Mouse (Mus musculus): ENCODE results near the gene Ccnj.
A peak's percentile ranks its signal among the peaks of the same experiment; 100 is the strongest.

Gene Ccnj

DNA sequence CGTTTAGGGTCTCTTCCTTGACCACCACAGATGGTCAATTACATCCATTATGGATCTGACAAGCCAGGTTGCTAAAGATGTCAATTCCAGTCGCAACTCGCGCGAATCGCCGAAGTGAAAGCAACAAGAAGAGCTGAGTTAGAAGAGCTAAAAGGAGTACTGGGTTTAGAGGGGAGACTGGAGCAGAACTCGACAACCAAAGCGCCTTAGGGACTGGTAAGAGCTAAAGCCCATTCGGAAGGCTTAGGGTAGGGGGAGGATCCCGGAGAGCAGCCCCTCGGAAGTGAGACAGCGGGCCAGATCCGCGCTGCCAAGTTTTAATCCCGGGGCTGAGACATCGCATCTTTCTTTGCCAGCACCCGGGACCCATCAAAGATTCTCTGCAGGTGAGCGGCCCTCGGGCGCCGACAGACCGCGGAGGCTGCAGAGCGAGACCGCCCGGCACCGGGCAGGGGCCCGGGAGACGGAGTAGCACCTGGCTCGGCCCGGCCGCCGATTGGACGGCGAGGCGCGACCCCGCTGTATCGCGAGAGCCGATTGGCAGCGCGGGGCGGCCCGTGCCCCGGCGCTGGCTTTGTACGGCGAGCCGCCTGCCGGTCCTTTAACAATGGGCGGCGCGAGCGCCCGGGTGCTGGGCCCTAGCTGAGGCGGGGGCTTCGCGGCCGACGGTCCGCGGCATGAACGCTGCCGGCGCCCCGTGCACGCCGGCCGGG is at the start of gene Ccnj:
Gene Ccnj (plus strand): TSS at position 577 of the 713 bp plus-strand sequence.
- DNase-seq (ENCODE audit: low spot score in 2 of 2): peak; percentile 89 to 91

DNA sequence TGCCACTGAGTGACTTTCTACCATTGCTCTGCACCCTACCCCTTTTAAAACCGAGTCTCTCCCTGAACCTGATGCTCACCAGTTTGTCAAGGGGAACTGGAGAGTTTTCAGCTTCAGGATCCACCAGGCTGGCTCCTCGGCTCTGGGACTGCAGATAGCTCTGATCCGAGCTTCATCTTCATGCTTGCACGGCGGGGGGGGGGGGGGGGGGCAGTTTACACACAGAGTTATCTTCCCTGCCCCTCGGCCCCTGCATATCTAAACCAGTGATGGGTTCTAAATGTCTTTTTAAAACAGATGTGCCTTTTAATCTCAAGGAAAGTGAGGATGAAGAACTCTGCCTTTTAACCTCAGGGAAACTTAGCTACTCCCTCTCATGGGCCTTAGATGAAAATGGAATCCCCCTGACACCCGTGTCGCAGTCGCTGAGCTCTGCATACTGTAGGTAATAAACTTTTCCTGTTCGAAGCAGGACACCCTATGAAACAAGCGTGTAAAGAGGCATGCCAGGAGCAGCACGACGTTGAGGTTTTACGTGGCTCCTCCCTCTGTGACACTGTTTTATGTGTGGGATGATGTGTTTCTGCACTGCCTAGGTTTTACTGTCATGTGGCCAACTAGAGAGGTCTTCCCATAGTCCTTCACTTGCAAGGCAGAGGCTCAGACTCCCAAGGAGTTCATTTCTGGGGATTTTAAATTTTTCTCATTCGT is 42.9 kb upstream of the Ccnj start:
- no peak for DNase-seq (ENCODE audit: low spot score in 2 of 2)

DNA sequence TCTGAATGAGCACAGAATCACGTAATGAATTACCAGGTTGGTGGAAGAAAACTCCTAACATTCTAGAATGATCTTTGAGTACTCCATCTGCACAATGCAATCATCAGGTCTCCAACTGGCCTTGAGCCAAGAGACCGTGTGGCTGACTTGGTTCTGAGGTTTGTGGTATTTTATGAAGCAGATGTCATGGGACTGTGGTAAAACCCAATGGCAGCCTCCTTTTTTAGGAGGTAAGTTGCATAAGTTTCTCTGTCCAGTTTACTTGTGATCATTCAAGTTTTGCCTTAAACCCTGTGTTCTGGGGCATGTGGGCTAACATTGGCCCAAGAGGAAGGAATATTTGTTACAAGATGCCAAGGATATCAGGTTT is 42.4 kb upstream of the Ccnj start:
- DNase-seq (ENCODE audit: low spot score in 2 of 2): no peak

DNA sequence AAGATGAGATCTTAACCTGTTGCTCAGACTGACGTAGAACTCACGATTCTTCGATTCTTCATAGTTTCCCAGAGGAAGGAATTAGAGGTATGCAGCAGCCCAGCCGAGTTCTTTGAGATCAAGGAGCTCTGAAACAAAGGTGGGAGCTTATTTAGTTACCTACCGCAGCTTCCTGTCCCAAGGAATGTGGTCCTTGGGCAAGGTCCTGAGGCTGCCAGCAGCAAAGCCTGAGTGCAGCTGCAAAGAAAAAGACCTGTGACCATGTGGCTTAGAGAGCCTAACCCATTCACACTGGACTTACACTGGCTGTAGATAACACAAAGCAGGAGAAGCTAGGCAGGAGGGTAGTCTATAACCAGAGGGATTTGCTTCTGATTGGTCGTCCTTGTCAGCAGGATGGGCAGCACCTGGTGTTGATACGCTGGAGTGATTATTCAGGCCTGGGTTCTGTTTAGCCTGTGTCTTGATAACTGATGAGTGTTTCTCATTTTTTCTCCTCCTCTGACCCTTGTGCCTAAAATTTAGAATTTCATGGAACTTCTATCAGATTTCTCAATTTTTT is 25.8 kb upstream of the Ccnj start:
- no peak for DNase-seq (ENCODE audit: low spot score in 2 of 2)

DNA sequence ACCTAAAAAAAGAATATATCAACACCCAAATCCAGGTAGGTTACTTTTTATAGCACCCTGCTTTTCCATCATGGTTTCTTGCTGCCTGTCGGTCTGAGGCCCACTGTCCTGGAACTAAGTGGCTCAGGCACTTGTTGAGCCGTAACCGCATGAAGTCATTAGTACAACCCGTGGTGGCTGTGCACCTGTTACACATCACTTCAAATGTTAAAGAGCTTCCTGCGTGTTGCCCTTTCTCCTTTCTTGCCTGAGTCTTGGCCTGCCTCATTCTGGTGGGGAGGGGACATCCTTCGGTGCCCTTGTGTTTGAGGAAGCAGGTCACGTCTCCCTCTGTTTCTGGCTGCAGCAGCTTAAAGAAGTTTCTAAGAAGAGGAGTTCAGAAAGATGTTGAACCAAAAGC is 21.2 kb upstream of the Ccnj start:
- DNase-seq (ENCODE audit: low spot score in 2 of 2): no peak

DNA sequence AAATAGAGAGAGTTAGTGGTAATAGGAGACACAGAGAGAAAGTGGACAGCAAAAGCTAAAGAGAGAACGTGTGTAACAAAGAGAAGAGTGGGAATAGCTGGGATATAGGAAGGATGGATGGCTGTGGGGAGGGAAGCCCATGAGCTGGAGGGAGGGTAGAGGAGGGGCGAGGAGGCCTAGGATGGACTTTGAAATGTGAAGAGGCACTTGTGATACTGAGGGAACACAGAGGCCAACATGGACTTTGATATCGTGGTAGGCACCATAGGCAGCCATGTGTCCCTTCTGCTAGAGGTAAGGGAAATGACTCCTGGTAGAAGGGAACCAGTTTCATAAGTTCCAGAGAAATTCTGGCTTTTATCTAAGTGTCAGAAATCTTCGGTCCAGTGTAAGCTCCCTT is 19.2 kb upstream of the Ccnj start:
- DNase-seq (ENCODE audit: low spot score in 2 of 2): no peak

DNA sequence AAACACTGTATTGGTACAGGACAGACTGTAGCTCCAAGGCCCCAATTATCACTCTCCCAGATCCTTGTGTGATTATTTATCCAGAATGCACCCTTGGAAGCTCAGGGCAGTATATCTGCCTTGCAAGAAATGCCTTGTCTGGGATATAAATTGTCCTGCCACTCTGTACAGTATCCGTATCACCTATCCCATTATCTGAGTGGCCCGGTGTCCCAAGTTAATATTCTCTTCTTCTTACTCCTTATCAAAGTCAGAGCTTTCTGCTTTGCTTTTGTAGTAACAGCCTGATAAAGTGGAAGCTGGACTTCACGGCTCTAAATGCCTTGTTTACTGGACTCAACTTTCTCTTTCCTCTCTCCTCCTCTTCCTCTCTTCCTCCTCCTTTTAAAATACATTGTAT is 18.3 kb upstream of the Ccnj start:
- DNase-seq (ENCODE audit: low spot score in 2 of 2): no peak

DNA sequence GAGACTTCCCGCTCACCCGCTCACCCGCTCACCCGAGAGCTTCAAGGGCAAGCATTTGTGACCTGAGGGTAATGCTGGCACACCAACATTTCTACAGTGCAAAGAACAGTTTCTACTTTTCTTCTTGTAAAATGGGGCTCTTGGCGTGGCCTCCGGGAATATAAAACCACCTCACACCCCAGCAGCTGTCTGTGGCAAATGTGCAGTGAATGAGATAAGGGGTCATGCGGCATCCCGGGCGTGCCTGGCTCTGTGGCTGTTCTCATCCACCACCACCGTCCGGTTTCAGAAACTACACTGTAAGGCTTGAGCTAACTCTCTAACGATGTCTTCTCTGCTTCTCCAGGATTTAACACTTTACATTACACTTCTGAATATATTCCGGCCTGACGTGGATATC is 17.7 kb upstream of the Ccnj start:
- DNase-seq (ENCODE audit: low spot score in 2 of 2): no peak

DNA sequence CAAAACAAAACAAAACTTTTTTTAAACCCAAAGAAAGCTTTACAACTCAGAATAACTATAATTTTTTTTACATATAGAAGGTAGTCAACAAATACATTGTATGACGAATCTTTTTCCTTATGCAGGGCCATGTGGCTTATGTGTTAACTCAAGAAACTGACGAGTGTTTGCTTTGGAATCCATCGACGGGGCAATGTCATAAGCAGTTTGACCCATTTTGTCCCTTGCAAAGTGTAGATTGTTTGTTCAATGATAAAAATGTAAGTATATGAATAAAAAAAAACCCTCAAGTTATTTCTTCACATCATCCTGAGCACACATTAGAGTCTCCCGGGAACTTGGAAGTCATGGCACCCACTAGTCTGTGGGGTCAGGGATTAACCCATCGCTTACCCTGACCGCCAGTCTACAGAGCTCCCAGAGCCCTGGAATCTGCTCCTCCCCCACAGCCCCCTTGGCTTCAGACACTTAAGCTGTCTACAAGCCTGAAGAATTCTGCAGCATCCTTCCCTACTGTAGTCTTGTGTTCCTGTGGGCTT is 15.4 kb upstream of the Ccnj start:
- no peak for DNase-seq (ENCODE audit: low spot score in 2 of 2)

DNA sequence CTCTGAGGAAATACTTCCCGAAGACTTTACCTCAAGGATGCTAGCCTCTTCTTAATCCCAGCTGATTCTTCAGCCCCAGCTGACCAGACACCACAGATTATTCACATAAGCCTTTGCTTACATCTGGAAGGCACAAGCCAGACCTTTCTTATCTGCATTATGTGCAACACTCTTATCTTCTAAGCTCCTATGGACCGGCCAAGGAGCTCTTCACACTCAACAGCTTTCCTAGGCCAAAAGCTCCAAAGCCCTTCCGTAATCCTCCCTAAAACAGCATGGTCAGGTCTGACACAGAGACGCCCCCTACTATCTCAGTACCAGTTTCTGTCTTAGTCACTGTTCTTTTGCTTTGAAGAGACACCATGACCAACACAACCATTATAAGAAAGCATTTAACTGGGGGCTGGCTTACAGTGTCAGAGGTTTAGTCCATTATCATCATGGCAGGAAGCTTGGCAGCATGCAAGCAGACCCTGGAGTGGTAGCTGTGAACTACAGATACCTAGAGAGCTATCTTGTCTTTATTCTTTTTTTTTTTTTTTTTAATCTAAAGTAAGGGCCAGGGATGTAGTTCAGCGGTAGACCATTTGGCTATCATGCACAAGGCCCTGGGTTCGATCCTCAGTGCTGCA is 13.1 kb upstream of the Ccnj start:
- DNase-seq (ENCODE audit: low spot score in 2 of 2): no peak

DNA sequence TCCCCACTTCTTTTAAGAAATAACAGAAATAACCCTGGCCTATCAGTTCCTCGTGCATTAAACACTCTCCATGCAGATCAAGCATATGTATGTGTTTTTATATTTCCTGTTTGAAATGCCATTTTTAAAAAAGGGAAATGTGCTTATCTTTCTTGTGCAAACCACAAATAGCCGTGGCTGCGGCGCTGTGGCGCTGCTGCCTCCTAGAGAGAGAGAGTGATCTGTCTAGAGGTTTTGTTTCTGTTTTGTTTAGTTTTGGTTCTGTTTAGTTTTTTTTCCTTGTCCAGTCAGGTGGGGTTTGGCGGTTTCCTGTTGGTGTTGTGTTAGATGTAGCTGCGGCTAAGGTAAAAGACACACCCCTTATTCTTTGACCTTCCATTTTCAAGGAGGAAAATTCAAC is 12.3 kb upstream of the Ccnj start:
- DNase-seq (ENCODE audit: low spot score in 2 of 2): no peak

DNA sequence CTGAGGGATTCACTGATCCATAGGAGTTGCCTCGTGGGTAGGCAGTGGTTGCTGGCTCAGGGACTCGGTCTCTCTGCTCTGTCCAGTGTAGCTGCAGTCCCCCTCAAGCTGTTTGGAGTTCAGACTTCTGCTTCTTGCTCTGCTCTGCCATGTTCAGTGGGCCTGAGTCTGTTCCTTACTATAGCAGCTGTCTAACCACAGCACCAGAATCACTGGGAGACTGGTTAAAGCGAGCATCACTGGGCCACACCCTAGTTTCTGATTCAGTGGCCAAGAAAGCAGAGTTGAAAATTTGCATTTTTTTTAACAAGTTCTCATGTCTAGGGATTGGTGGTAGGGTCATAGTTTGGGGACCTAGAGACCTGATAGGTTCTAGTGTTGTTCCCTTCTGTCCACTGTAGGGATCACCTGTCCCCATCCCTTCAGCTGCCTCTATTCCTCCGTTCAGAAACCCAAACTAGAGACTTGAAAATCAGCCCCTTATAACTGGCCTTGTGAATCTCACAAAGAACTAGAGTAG is 9.7 kb upstream of the Ccnj start:
- no peak for DNase-seq (ENCODE audit: low spot score in 2 of 2)

DNA sequence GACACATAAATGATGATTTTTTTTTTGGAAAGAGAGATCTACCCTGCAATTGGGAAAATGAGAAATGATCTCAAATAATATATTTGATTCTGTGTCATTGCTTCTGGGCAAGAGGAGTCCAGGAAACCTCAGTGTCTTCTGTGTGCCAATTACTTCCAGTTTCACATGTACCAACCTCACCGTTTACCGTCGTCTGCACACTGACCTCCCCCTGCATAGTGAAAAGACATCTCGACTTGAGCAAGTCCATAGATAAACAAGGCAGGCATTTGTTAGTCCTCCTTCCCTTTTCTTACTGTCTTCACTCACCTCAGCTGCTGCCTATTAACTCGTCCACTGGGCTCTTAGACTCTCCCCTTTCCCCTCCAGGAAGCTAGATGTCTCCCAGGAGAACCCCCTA is 5.4 kb upstream of the Ccnj start:
- no peak for DNase-seq (ENCODE audit: low spot score in 2 of 2)

DNA sequence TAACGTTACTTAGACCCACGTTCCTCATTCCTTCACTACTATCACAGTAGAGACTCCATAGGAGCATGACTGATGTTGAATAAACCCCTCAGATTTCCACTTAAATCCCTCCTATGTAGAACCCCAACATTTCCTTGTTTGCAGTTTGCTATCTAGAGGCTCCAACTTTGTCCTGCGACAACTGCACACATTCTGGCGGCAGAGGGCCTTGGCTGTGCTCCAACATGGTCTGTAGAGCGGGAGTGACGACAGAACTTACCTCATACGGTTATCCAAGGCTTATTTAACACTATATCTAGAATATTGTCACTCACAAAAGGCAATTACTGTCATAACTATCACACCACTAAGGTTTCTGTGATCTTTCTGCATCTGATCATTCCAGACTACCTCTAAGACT is 4.3 kb upstream of the Ccnj start:
- DNase-seq (ENCODE audit: low spot score in 2 of 2): no peak

DNA sequence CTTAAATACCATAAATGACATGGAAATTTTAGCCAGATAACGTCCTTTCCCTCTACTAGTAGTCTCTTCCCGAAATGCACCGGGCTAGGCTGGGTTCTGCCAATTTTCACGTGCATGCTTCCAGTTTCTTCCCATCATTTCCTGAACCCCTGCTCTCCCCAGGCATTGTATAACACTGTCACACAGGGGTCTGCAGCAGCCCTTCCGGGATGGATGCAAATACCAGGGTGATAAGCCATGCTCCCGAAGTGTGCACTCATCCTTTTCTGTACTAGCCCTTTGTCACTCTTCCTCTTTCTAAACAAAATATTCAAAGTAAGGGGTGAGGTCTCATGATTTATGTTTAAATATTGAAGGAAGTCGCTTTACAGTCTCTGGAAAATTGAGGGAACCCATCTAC is 881 bp upstream of the Ccnj start:
- DNase-seq (ENCODE audit: low spot score in 2 of 2): no peak

DNA sequence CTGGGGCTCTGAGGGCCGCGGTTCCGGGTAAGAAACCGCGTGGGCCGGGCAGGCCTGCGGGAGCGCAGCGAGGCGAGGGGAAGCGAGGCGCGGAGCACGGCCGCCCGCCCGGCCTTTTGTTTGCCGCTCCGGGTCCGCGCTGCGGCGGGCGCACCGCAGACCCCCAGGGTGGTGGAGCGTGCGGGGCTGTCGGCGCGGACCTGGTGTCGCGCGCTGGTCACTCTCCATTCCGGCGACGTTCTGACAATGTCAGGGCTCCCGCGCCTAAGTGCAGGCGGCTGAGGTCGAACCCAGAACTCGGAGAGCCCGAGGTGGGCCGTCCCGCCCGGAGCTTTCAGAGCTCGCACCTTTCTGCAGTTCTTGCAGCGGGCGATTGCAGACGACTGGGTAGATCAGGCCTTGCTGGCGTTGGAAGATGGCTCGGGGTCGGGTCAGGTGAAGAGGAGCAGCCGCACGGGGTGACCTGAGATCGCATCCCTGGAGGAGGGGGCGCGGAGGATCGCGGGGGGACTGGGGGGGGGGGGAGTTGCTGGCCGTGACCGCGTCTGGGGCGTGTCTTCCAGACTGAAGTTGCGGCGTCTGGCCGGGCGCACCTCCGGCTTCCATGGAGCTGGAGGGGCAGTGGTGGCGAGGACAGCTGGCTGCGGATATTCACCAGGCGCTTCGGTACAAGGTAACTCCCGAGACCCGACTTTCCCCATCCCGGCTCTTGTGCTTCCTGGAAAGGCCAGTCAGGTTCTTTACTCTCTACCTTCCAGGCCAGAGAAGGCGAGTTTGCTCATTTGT is 530 bp downstream of the Ccnj start:
- DNase-seq (ENCODE audit: low spot score in 2 of 2): peak; percentile 13 to 20

DNA sequence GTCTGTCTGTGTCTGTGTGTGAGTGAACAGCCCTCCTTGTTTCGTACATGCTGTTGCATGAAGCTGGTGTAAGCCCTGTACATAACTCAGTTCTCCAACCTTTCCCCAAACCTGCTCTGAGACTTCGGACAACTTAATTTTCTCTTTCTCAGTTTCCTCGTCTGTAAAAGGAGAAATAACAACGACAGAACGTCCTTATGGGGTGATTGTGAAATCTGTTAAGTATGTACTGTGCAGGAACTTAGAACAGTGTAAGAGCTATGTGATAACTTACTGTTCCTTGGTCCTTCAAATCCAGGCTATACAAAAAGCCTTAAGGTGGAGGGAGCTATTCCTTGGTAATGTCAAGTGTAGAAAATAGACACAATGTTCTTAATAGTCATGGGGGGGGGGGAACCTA is 1.3 kb downstream of the Ccnj start:
- no peak for DNase-seq (ENCODE audit: low spot score in 2 of 2)

DNA sequence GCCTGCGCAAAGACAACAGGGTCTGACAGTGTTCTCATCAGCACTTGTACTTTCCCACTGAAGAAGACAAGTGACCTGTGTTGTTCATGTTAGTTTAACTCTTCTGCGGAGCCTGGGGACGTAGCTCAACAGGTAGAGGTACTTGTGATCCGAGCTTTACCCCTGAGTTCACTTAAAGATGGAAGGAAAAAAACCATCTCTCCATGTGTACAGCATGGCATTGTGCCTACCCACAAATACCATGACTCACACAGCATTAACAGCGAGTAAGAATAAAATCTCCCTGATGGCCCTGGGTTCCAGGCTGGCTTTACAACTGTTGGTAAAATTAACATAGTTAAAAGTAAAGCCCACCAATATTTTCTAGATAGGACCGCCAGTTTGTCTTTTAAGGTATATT is 3.4 kb downstream of the Ccnj start:
- no peak for DNase-seq (ENCODE audit: low spot score in 2 of 2)

DNA sequence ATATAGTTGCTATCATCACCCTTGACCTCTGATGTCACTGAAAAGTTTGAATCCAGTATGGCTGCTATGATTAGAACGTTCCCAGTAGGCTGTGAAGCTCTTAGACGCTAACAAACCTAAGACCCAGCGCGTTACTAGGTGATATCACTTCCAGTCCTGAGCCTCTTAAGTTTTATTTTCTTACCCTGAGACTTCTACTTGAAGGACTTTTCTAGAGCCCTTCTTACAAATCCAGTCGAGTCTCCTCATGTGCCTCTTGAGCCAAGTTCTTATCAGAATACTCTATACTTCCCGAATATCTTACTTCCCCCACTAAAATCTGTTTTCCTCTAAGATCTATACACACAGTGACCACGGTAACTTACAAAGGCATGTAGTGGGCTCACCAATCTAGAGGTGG is 7.1 kb downstream of the Ccnj start:
- DNase-seq (ENCODE audit: low spot score in 2 of 2): no peak

DNA sequence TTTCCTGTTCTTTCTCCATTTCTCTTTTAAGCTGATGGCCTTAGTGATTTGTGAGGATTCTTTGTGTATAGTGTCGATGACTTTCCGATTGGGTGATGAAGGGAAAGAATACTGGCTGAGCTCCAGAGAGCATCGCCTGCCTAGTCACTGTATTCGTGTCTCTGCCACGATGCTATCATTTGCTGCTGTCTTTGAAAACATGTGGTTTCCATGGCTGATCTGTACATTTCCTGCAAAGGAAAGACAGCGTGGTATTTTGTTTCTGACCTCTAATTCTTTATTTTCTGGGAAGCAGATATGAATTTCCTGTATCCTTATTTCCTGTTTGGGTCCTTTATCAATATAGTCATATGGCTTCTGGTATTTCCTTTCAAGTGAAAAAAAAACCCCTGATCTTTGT is 9.2 kb downstream of the Ccnj start:
- no peak for DNase-seq (ENCODE audit: low spot score in 2 of 2)

DNA sequence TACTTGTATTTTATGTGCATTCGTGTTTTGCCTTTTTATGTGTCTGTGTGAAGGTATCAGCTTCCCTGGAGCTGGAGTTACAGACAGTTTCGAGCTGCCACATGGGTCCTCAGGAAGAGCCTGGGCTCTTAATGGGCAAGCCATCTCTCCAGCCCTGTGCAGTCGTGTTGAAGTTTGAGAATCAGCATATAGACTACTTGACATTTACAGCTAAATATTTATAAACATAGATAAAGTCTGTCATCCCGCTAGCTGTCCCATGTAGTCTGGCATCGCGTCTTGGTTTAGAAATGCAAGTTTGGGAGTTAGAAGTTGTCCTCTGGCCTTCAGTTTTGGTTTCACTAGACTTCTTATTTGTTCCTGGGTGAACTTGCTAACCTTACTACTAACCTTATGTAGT is 10.0 kb downstream of the Ccnj start:
- DNase-seq (ENCODE audit: low spot score in 2 of 2): no peak

DNA sequence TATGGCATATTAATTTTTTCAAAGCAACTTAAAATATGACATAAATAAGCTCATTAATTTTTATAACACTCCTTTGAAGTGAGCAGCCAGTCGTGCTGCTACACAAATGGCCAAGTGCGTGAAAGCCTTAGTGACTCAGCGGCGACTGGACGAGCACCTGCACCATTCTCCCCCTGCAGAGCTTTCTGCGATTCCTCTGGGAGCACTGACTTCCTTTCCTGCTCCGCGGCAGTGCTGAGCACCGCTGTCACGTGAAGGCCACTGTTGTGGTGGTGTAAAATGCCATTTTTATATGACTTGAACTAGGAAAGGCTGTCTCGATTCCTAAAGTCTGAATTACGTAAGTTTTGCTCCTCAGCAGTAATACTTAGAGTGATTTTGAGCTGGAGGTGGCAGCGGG is 10.5 kb downstream of the Ccnj start:
- no peak for DNase-seq (ENCODE audit: low spot score in 2 of 2)
